Mouse (Mus musculus) G1E (cell line): ENCODE measurements around the gene Gcnt3. TPM values are rescaled to one million over a fixed set of nuclear protein-coding genes. Genes with fewer than 3 reads are reported as not detected.

Source experiments
- ATAC-seq: 2 replicates; pipeline ENCODE4 v1.8.0; 2016; ENCODE audit warnings: mild to moderate bottlenecking; ENCODE audit not compliant: insufficient number of reproducible peaks, poor library complexity, low FRiP score, severe bottlenecking; ENCODE audit errors: extremely low read depth
- DNase-seq: peaks from one replicate; pipeline ENCODE4 v3.0.0; 2012; ENCODE audit warnings: low spot score
- H3K27me3 ChIP-seq: 2 replicates; pipeline ENCODE4 v1.6.1; 2012; ENCODE audit warnings: mild to moderate bottlenecking, low read length, inconsistent platforms; ENCODE audit not compliant: insufficient read depth
- H3K36me3 ChIP-seq: replicated peaks from 2 replicates; pipeline ENCODE3; 2012; ENCODE audit warnings: mild to moderate bottlenecking, inconsistent platforms
- H3K4me1 ChIP-seq: 2 replicates; pipeline ENCODE4 v1.6.1; 2012; ENCODE audit warnings: low read depth, low read length, inconsistent platforms, mixed read lengths; ENCODE audit not compliant: insufficient read depth
- H3K4me3 ChIP-seq: 2 replicates; pipeline ENCODE4 v1.5.1; 2012; ENCODE audit warnings: low read depth, mild to moderate bottlenecking, inconsistent platforms, low read length, moderate library complexity, mixed read lengths
- H3K9me3 ChIP-seq: replicated peaks from 2 replicates; pipeline ENCODE4 v1.6.1; 2012; ENCODE audit warnings: inconsistent platforms
- CTCF ChIP-seq: IDR thresholded peaks from 2 replicates; pipeline ENCODE4 v1.5.1; 2012; ENCODE audit warnings: low read depth, low read length, inconsistent platforms, mixed read lengths
- GATA1 ChIP-seq: IDR thresholded peaks from 2 replicates; pipeline ENCODE4 v1.6.1; 2012; ENCODE audit warnings: borderline replicate concordance, low read length, inconsistent platforms, mixed read lengths
- GATA2 ChIP-seq: IDR thresholded peaks from 2 replicates; pipeline ENCODE4 v1.6.1; 2012; ENCODE audit warnings: low read depth, low read length, inconsistent platforms, borderline replicate concordance
- POLR2AphosphoS5 ChIP-seq: IDR thresholded peaks from 2 replicates; pipeline ENCODE4 v1.6.1; 2012; ENCODE audit warnings: low read depth, low read length, inconsistent platforms; ENCODE audit not compliant: insufficient replicate concordance
- TAL1 ChIP-seq: conservative IDR thresholded peaks from 2 replicates; pipeline ENCODE4 v1.6.1; 2012; ENCODE audit warnings: low read depth, low read length, inconsistent platforms, mixed read lengths
- polyA plus RNA-seq: library from polyadenylated mRNA; stranded (reverse); fragments of >175 nt; gene quantifications from 2 replicates; pipeline ENCODE4 v1.2.3, GENCODE M21; 2012
- total RNA-seq, 2 experiments: library from RNA; stranded (forward) in 1 of 2; stranded (reverse) in 1 of 2; fragments of 200-1000 nt in 1 of 2; fragments of >200 nt in 1 of 2; fragmentation: Nextera tagmentation in 1 of 2; gene quantifications; 2 replicates each; pipeline ENCODE4 v1.2.3; 2014 to 2017

The Gcnt3 gene
- total and polyA plus RNA-seq, 3 experiments: 0.11 TPM; not detected in 2

DNA sequence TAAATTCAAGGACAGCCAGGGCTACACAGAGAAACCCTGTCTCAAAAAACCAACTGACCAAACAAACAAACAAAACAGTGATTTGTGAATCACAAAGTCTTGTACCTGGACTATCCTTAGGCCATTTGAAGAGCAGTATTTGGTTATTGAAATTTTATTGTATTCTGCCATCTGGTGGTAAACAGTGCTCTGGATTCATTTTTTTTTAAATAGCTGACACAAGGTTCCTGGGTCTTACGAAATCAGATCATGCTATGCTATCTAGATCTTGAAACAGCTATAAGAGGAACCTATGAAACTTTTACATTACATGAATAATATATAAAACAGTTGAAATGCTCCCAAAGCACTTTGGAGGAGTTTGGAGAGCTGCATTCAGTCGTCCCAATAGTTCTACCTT is 43.1 kb upstream of the Gcnt3 start:
- H3K9me3 ChIP-seq: no peaks in the 10 kb centered on the region
- TF ChIP-seq TAL1 (no peak), GATA2 (no peak), POLR2AphosphoS5 (no peak), GATA1 (no peak), CTCF (no peak)
- ATAC-seq (no peak), DNase-seq (no peak)
- no peaks in the 10 kb centered on the region for H3K36me3 ChIP-seq
- H3K4me3 ChIP-seq: no peak overlapping the region
- H3K4me1 ChIP-seq: peaks cover 17% of the 10 kb centered on the region
- H3K27me3 ChIP-seq: peaks cover 20% of the 10 kb centered on the region

DNA sequence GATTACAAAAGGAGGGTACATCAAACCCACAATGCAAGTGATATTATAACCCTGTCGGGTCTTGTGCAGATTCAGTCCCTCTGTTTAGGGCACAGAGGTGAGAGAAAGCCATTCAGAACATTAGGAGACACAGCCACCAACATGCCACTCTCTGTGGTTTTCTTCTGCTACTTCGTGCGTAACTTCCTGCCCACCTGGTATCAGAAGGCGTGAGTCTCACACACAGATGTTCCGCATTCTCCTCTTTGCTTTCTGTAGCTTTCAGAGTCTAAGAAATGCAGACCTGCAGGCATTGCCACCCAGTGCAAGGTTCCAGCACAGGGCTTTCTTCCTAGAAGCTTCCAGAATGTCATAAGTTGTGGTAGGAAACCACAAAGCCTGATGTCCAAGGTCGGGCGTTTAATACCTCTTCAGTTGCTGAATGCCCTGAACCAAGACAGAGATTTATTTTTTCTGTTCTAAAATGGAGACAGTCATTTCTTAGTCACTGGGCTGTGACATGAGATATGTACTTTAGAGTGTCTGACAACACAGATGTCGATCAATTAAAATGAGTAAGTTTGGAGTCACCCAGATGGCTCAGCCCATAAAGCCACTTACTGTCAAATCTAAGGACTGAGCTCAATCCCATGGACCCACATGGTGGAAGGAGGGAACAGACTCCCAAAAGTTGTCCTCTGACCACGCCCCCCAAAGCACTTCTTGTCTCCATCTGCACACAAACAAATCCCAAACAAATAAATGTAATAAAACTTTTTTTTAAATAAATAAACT is 42.3 kb upstream of the Gcnt3 start:
- no peak overlapping the region for H3K4me3 ChIP-seq
- ATAC-seq: no peak

DNA sequence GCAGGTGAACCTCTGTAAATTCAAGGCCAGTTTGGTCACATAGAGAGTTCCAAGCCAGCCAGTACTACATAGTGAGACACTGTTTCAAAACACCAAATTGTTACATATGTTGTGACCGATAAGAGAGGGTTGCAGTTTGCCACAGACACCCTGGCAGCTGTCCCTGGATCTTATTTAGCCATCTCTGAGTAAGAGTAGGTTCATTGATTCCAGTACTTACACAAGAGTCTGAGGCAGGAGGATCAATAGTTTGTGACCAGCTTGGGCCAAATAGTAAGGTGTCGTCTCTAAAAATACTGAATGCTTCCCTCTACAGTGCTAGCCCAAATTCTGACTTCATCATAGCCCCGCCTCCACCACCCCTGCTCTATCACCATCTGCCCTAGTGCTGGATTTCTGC is 40.1 kb upstream of the Gcnt3 start:
- ATAC-seq (no peak), DNase-seq (no peak)
- Histone ChIP-seq H3K4me3 (no peak overlapping the region), H3K36me3 (no peaks in the 10 kb centered on the region), H3K9me3 (no peaks in the 10 kb centered on the region), H3K27me3 (peaks cover 28% of the 10 kb centered on the region), H3K4me1 (peaks cover 17% of the 10 kb centered on the region)
- no peak for TF ChIP-seq GATA1
- TF ChIP-seq GATA2: no peak
- no peak for TF ChIP-seq CTCF
- TF ChIP-seq TAL1: no peak
- TF ChIP-seq POLR2AphosphoS5: no peak

More for the DNA sequence above, 42.3 kb upstream of the Gcnt3 start:
- no peak for DNase-seq
- Histone ChIP-seq H3K27me3 (peaks cover 23% of the 10 kb centered on the region), H3K9me3 (no peaks in the 10 kb centered on the region), H3K4me1 (peaks cover 17% of the 10 kb centered on the region), H3K36me3 (no peaks in the 10 kb centered on the region)
- TF ChIP-seq GATA2 (no peak), TAL1 (no peak), POLR2AphosphoS5 (no peak), CTCF (no peak), GATA1 (no peak)

DNA sequence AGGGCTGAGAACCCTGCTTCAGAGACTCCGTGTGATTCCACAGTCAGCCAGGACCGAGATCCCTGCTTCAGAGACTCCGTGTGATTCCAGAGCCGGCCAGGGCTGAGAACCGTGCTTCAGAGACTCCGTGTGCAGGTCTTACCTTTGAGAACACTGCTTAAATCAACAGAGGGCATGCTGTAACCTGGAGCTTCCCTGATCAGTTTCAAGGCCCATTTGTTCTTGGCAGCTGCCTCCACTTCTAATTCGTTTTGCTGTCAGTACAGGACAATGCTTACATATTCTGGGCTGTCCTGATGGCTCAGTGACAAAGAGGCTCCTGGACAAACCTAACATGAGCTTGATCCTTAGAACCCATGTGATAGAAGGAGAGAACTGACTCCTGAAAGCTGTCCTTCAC is 39.3 kb upstream of the Gcnt3 start:
- Histone ChIP-seq H3K4me3 (no peak overlapping the region), H3K36me3 (no peaks in the 10 kb centered on the region), H3K27me3 (peaks cover 35% of the 10 kb centered on the region), H3K9me3 (no peaks in the 10 kb centered on the region), H3K4me1 (peaks cover 13% of the 10 kb centered on the region)
- no peak for DNase-seq
- no peak for ATAC-seq
- TF ChIP-seq GATA1 (no peak), GATA2 (no peak), CTCF (no peak), POLR2AphosphoS5 (no peak), TAL1 (no peak)

DNA sequence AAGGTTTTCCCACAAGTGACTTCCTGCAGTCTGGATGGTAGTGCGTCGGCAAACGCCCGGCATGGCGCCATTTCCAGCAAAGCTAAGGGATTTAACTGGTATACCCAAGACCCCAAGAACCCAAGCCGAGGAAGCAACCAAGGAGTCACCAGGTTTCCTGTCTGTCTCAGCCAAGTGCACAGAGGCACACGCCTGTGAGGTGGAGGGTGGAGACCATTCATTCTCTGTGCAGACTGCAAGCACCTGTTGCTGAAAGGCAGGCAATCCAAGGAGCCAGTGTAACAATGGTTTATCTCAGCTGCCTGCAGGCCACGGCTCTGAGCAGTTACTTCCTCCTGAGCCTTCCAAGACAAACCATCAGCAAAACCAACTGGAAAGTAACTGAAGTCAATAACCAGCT is 34.5 kb upstream of the Gcnt3 start:
- H3K4me1 ChIP-seq: peaks cover 2% of the 10 kb centered on the region; the same call in 1 of the 2 replicates
- no peaks in the 10 kb centered on the region for H3K9me3 ChIP-seq
- H3K4me3 ChIP-seq: no peak overlapping the region
- H3K36me3 ChIP-seq: no peaks in the 10 kb centered on the region
- H3K27me3 ChIP-seq: peaks cover 30% of the 10 kb centered on the region
- TF ChIP-seq GATA1 (no peak), TAL1 (no peak), GATA2 (no peak)
- ATAC-seq (no peak), DNase-seq (no peak)

DNA sequence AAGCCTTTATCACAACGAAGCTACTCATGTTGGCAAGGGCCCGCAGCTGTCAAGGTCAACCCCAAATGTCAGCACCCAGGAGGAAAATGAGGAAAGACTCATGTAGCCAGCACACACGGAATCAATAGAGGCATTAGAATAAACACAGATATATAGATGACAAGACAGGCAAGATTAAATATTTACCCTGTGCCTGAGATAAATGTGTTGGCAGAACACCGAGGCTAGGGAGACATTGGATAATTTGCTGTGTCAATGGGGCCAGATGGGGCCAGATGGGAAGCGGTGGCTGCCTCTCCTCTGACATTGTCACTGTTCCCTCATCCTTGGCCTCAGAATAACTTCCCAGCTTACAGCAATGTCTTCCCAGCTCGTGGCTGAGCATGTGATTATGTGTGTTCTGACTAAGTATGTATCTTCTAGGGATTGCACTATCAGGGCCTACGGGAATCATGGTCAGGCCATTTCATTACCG is 32.1 kb upstream of the Gcnt3 start:
- Histone ChIP-seq H3K27me3 (peaks cover 16% of the 10 kb centered on the region), H3K4me3 (no peak overlapping the region), H3K36me3 (no peaks in the 10 kb centered on the region), H3K4me1 (peaks cover 2% of the 10 kb centered on the region; the same call in 1 of the 2 replicates), H3K9me3 (no peaks in the 10 kb centered on the region)
- ATAC-seq: no peak
- no peak for DNase-seq
- no peak for TF ChIP-seq GATA2
- TF ChIP-seq TAL1: no peak
- no peak for TF ChIP-seq POLR2AphosphoS5
- no peak for TF ChIP-seq GATA1
- no peak for TF ChIP-seq CTCF
